Mouse (Mus musculus) spleen, embryonic (tissue): ENCODE measurements around the gene Cct5.

Source experiments
- CTCF ChIA-PET: fragments of 350-600 bp; sonication (Branson Sonifier 250); formaldehyde crosslinking; loops from one replicate; lab custom pipeline; 2022; lab: Charles Lee

Gene Cct5

GRCm38 (mm10) chr15:31601646-31602374 is at the start of gene Cct5, which contains the start of gene Fam173b:
Cct5 (minus strand) TSS chr15:31601804.
Fam173b (plus strand) TSS chr15:31601852.
- CTCF ChIA-PET = interaction anchor here (0.6 to 0.7 kb wide), 2 partner anchors 12 to 14 kb away, joined by 3 read pairs; no protein-coding TSS in a partner anchor

GRCm38 (mm10) chr15:31650821-31651220 is 49.2 kb upstream of the Cct5 start:
- CTCF ChIA-PET = no interaction called here

GRCm38 (mm10) chr15:31649691-31650090 is 48.1 kb upstream of the Cct5 start:
- CTCF ChIA-PET = no interaction called here

GRCm38 (mm10) chr15:31647851-31648569 is 46.4 kb upstream of the Cct5 start:
- CTCF ChIA-PET = no interaction called here

- CTCF ChIA-PET = no interaction called here
Measured at GRCm38 (mm10) chr15:31647225-31647624, 45.6 kb upstream of the Cct5 start.

GRCm38 (mm10) chr15:31636091-31636595 is 34.5 kb upstream of the Cct5 start:
- CTCF ChIA-PET = no interaction called here

GRCm38 (mm10) chr15:31634582-31634981 is 33.0 kb upstream of the Cct5 start:
- CTCF ChIA-PET = no interaction called here

GRCm38 (mm10) chr15:31632478-31632877 is 30.9 kb upstream of the Cct5 start:
- CTCF ChIA-PET = no interaction called here

GRCm38 (mm10) chr15:31631396-31631858 is 29.8 kb upstream of the Cct5 start:
- CTCF ChIA-PET = no interaction called here

- CTCF ChIA-PET = no interaction called here
Measured at GRCm38 (mm10) chr15:31629556-31629955, 28.0 kb upstream of the Cct5 start.

GRCm38 (mm10) chr15:31628180-31628579 is 26.6 kb upstream of the Cct5 start:
- CTCF ChIA-PET = no interaction called here

- CTCF ChIA-PET = no interaction called here
Measured at GRCm38 (mm10) chr15:31627277-31628154, 25.9 kb upstream of the Cct5 start.

GRCm38 (mm10) chr15:31619521-31619920 is 17.9 kb upstream of the Cct5 start:
- CTCF ChIA-PET = no interaction called here

GRCm38 (mm10) chr15:31617261-31617660 is 15.7 kb upstream of the Cct5 start:
- CTCF ChIA-PET = no interaction called here

- CTCF ChIA-PET = no interaction called here
Measured at GRCm38 (mm10) chr15:31614666-31615065, 13.1 kb upstream of the Cct5 start.

- CTCF ChIA-PET = interaction anchor here (0.9 kb wide), 1 partner anchor 19 kb away, joined by 3 read pairs; no protein-coding TSS in a partner anchor
Measured at GRCm38 (mm10) chr15:31613826-31614453, 12.3 kb upstream of the Cct5 start.

GRCm38 (mm10) chr15:31611976-31612375 is 10.4 kb upstream of the Cct5 start:
- CTCF ChIA-PET = no interaction called here

GRCm38 (mm10) chr15:31611027-31611426 is 9.4 kb upstream of the Cct5 start:
- CTCF ChIA-PET = interaction anchor here (0.5 kb wide), 1 partner anchor 400 kb away, joined by 3 read pairs; no protein-coding TSS in a partner anchor

- CTCF ChIA-PET = no interaction called here
Measured at GRCm38 (mm10) chr15:31606821-31607220, 5.2 kb upstream of the Cct5 start.

- CTCF ChIA-PET = no interaction called here
Measured at GRCm38 (mm10) chr15:31603113-31603512, 1.5 kb upstream of the Cct5 start.

GRCm38 (mm10) chr15:31602426-31602825 is 822 bp upstream of the Cct5 start:
- CTCF ChIA-PET = interaction anchor here (0.6 kb wide), 1 partner anchor 13 kb away, joined by 3 read pairs; no protein-coding TSS in a partner anchor
